Mouse (Mus musculus) fat pad, adult 2 months (tissue): ENCODE measurements at regions not wholly inside any gene's neighbourhood (a gene's known extent, or its start where the extent isn't known, plus 50 kb on each side); places are given as distances from the start of the nearest gene placed in this dataset.

ENCODE experiments used
- DNase-seq: peaks from one replicate; pipeline ENCODE4 v3.0.0-alpha.2; 2011; ENCODE audit warnings: low read depth, low spot score; ENCODE audit errors: extremely low read depth

- DNase-seq = no peak
Measured at GRCm38 (mm10) chr3:147991738-147992137, 998.6 kb downstream of the Adgrl2 start.

GRCm38 (mm10) chr3:147990831-147991230, 999.5 kb downstream of the Adgrl2 start:
- no peak for DNase-seq

- no peak for DNase-seq
Measured at GRCm38 (mm10) chr3:147982831-147983230, 1007.5 kb downstream of the Adgrl2 start.

- DNase-seq = no peak
Measured at GRCm38 (mm10) chr3:147981621-147982020, 1008.7 kb downstream of the Adgrl2 start.

GRCm38 (mm10) chr3:147976579-147976978, 1013.8 kb downstream of the Adgrl2 start:
- DNase-seq = no peak

- DNase-seq = no peak
Measured at GRCm38 (mm10) chr3:147976069-147976468, 1014.3 kb downstream of the Adgrl2 start.

- no peak for DNase-seq
Measured at GRCm38 (mm10) chr3:147975500-147975899, 1014.9 kb downstream of the Adgrl2 start.

- no peak for DNase-seq
Measured at GRCm38 (mm10) chr3:147974515-147974914, 1015.8 kb downstream of the Adgrl2 start.

- DNase-seq = no peak
Measured at GRCm38 (mm10) chr3:147968271-147968670, 1022.1 kb downstream of the Adgrl2 start.

- DNase-seq = no peak
Measured at GRCm38 (mm10) chr3:147967866-147968265, 1022.5 kb downstream of the Adgrl2 start.

- DNase-seq = no peak
Measured at GRCm38 (mm10) chr3:147967261-147967660, 1023.1 kb downstream of the Adgrl2 start.

- no peak for DNase-seq
Measured at GRCm38 (mm10) chr3:147966827-147967226, 1023.5 kb downstream of the Adgrl2 start.

GRCm38 (mm10) chr3:147966379-147966778, 1024.0 kb downstream of the Adgrl2 start:
- DNase-seq = no peak

- DNase-seq = no peak
Measured at GRCm38 (mm10) chr3:147963698-147964476, 1026.5 kb downstream of the Adgrl2 start.

GRCm38 (mm10) chr3:147948041-147948592, 1042.2 kb downstream of the Adgrl2 start:
- DNase-seq = no peak

- no peak for DNase-seq
Measured at GRCm38 (mm10) chr3:147943314-147943713, 1047.0 kb downstream of the Adgrl2 start.

- no peak for DNase-seq
Measured at GRCm38 (mm10) chr3:147930811-147931251, 1059.5 kb downstream of the Adgrl2 start.

- no peak for DNase-seq
Measured at GRCm38 (mm10) chr3:147920181-147920580, 1068.0 kb downstream of the Ttll7 start.

GRCm38 (mm10) chr3:147919701-147920100, 1067.5 kb downstream of the Ttll7 start:
- DNase-seq = no peak

GRCm38 (mm10) chr3:147919146-147919545, 1067.0 kb downstream of the Ttll7 start:
- DNase-seq = no peak

GRCm38 (mm10) chr3:147896751-147897150, 1044.6 kb downstream of the Ttll7 start:
- DNase-seq = no peak

- DNase-seq = no peak
Measured at GRCm38 (mm10) chr3:147891682-147892081, 1039.5 kb downstream of the Ttll7 start.
